Mouse (Mus musculus): Measurements from ENCODE around the gene Mtcl1. TPM values are rescaled to one million over a fixed set of nuclear protein-coding genes. Genes with fewer than 3 reads are reported as not detected.

Gene Mtcl1
- polyA plus RNA-seq, 1 experiment from 2014 or later: 10.4 TPM

DNA sequence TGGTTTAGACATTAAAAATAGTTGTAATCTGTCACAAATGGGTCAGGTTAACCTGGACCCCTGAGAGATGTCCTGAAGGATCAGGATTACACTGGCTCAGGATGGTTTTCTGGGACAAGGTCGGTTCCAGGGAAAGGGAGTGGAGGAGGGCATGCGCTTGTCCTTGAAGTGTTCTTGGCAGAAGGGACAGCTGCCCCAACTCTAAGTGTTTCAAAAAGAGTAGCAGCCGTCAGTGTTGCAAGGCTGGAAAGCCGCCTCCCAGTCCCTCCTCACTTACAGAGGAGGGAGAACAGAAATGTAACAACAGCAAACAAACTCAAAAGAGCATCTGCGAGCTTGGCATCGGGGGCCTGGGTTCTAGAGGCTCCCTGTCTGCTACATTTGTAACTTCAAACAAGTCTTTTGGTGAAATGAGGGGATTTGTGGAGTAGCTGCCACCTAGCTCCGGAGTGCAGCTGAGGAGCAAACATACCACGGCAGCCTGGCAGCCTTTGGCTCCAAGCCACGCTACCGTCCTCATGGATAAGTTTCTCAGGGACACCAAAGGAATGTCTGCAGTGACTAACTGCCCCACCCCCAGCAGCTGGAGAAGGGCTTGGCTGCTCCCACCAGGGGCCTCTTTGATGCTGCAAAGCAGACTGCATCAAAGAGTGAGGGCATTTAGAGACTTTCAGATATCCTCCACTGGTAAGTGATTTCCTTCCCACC lies 44.5 kb downstream of the Mtcl1 start:
- Histone ChIP-seq H3K27ac (peak overlapping the region; percentile 93), H3K4me3 (peak overlapping the region; percentile 20), H3K27me3 (no peaks in the 10 kb centered on the region), H3K4me1 (peaks cover 77% of the 10 kb centered on the region), H3K36me3 (no peaks in the 10 kb centered on the region), H3K9me3 (no peaks in the 10 kb centered on the region), H3K4me2 (peak overlapping the region; percentile 52), H3K9ac (0 out of 2 replicates have a peak overlapping the region, but pooled peaks have one; percentile 0)
- 8% methylated on average over 10 of the region's 10 CpGs for WGBS
- ATAC-seq (ENCODE audit: borderline replicate concordance, extremely low read depth, low FRiP score, low TSS enrichment): peak; percentile 83; the same call in 1 of the 2 replicates

DNA sequence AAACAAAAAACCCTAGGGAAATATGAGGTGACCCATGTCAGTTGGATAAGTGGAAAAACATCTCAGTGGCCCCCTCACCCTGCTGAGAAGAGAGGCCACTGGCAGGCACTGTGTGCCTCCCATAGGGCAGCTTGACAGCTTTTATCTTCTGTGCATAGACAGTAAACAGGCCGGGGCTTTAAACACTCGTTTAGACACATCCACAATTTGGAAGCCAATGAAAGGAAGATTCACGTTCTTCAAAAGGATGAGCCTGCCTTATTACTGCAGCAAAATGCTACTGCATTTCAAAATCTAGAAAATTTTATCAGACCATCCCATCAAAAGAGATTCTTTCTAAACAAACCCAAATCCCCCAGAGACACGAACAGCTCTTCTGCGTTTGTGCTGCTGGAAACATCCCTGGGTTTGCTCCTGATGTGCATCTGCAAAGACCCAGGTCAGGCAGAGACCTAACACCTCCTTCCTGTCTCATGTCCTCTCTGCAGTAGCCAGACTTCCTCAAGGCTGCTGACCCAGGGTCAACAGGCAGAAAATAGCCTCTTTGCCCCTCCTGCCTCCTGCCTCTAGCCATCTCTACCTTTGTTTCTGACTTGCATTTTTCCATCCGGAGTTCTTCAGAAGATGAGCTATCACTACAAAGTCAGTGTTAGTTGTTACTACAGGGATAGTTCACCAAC lies 46.6 kb downstream of the Mtcl1 start:
- H3K9me3 ChIP-seq: no peaks in the 10 kb centered on the region
- peaks cover 60% of the 10 kb centered on the region for H3K4me1 ChIP-seq
- no peak overlapping the region for H3K4me2 ChIP-seq
- no peaks in the 10 kb centered on the region for H3K36me3 ChIP-seq
- no peaks in the 10 kb centered on the region for H3K27me3 ChIP-seq
- no peak overlapping the region for H3K4me3 ChIP-seq
- 24% methylated on average over 6 of the region's 6 CpGs for WGBS
- ATAC-seq (ENCODE audit: borderline replicate concordance, extremely low read depth, low FRiP score, low TSS enrichment): no peak
- no peak overlapping the region for H3K9ac ChIP-seq
- H3K27ac ChIP-seq: peak overlapping the region; percentile 50

DNA sequence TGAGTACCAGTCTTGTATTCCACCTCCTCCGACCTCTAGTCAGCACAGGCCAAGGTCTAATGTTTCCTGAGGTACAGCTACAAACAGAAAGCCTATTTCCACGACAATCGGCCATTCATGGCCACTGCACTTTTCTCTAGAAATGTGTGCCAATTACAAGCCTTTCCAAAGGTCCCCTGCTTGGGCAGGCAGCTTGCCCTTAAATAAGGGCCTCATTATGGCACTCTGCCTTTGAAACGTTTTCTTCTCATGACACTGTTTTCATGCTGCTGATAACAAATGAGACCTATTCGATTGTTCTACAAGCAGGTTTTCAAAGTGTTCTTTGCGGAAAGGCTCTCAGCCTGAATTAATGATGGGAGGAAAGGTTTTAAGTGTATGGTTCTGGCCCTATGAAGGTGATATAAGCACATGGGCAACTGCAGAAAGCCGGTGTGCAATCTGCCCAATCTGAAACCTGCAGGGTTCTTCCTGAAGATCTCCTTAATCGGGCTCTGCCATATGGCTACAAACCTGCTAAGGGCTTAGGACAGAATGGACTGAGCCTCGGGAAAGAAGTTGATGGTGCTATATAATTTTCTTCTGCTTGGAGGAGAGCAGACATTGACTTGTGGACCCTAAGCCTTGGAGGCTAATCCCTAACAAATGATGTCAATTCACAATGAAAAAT lies 47.8 kb downstream of the Mtcl1 start:
- Histone ChIP-seq H3K4me3 (no peak overlapping the region), H3K4me2 (no peak overlapping the region), H3K27ac (peak overlapping the region; percentile 50), H3K27me3 (no peaks in the 10 kb centered on the region), H3K9me3 (no peaks in the 10 kb centered on the region), H3K9ac (no peak overlapping the region), H3K36me3 (no peaks in the 10 kb centered on the region), H3K4me1 (peaks cover 49% of the 10 kb centered on the region)
- WGBS: 54% methylated on average over 9 of the region's 9 CpGs
- ATAC-seq (ENCODE audit: borderline replicate concordance, extremely low read depth, low FRiP score, low TSS enrichment): no peak

DNA sequence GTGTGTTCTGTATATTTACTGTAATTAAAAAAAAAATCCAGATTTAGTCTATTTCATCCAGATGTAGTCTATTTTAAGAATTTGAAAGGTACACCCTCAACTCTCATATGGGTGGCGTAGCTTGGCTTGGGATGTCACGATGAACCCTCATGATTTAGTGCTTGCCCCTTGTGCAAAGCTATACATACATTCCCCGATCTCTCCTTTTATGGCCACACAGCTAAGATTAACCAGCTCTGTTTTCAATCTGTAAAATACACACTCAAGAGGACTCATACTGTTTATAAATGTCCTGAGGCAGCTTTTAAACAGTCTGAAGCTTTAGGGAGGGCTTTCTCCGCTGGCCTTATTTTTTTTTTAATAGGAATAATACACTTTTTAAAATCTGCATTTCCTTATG lies 49.8 kb downstream of the Mtcl1 start:
- Histone ChIP-seq H3K4me2 (no peak overlapping the region), H3K9ac (no peak overlapping the region), H3K27me3 (no peaks in the 10 kb centered on the region), H3K27ac (no peak overlapping the region), H3K4me1 (peaks cover 32% of the 10 kb centered on the region), H3K36me3 (no peaks in the 10 kb centered on the region), H3K4me3 (no peak overlapping the region), H3K9me3 (no peaks in the 10 kb centered on the region)
- no peak for ATAC-seq (ENCODE audit: borderline replicate concordance, extremely low read depth, low FRiP score, low TSS enrichment)
- 72% methylated on average over 4 of the region's 4 CpGs for WGBS

DNA sequence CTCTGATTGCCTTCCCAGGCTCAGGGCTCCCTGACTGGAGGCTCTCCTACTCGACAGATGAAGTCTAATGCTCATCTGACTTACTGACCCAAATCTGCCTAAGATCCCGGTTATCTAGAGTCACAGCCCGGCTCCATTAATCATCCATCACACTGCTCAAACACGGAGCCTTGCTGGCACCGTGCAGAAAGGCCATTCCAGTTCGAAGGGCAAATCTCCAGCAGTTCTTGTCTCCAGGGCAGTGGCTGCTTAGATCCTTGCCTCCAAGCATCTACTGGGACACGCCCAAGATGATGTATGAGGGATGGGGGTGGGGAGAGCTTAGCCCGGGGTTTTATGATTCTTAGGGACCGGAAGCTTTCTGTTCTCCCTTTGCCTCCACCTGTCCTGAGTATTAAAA lies 55.0 kb downstream of the Mtcl1 start:
- H3K4me3 ChIP-seq: no peak overlapping the region
- WGBS: 16% methylated on average over 9 of the region's 9 CpGs
- no peak overlapping the region for H3K27ac ChIP-seq
- no peaks in the 10 kb centered on the region for H3K9me3 ChIP-seq
- no peaks in the 10 kb centered on the region for H3K36me3 ChIP-seq
- H3K4me1 ChIP-seq: 0 out of 2 replicates have a peak, but pooled peaks cover 4% of the 10 kb centered on the region
- no peak overlapping the region for H3K9ac ChIP-seq
- no peak for ATAC-seq (ENCODE audit: borderline replicate concordance, extremely low read depth, low FRiP score, low TSS enrichment)
- no peaks in the 10 kb centered on the region for H3K27me3 ChIP-seq
- no peak overlapping the region for H3K4me2 ChIP-seq

DNA sequence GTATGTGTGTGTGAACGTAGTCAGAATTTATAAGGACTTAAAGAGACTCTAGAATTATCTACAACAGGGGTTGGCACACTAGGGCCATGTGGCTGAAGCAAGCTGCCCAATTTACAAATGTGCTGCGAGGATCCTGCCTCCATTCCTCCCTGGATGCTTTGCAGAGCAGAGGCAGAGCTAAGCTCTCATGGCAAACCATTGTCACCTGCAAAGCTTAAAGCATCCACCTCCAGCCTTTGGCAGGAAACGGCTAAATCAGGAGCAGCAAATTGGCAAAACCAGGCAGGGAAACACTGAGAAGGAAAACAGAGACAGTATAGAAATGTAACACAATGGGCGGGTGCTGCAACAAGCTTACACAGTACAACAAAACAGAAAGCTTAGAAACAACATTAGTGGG lies 61.2 kb downstream of the Mtcl1 start:
- H3K4me3 ChIP-seq: no peak overlapping the region
- 85% methylated on average over 4 of the region's 4 CpGs for WGBS
- no peaks in the 10 kb centered on the region for H3K9me3 ChIP-seq
- no peaks in the 10 kb centered on the region for H3K27me3 ChIP-seq
- H3K4me2 ChIP-seq: no peak overlapping the region
- H3K9ac ChIP-seq: no peak overlapping the region
- H3K36me3 ChIP-seq: peaks cover 7% of the 10 kb centered on the region; the same call in 1 of the 2 replicates
- ATAC-seq (ENCODE audit: borderline replicate concordance, extremely low read depth, low FRiP score, low TSS enrichment): no peak
- no peaks in the 10 kb centered on the region for H3K4me1 ChIP-seq
- H3K27ac ChIP-seq: no peak overlapping the region

DNA sequence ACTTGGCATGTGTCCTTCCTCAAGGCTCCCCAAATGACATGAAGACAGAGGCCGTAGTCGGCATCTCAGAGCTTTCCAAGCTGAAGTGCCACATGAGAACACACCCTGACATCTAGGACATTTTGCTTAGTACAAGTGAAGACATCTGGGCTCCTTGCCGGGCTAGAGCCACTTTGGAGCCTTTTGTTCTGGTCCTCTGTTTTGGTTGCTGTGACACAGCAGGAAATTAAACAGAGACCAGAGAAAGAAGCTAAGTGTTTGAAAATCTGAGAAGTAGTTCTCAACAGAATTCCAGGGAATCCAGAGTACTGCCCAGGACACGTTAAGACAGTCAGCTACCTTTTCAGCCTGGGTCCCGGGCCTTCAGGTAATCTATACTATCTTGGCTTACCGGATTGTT lies 68.2 kb downstream of the Mtcl1 start:
- H3K9me3 ChIP-seq: no peaks in the 10 kb centered on the region
- no peak overlapping the region for H3K27ac ChIP-seq
- no peak overlapping the region for H3K4me3 ChIP-seq
- H3K36me3 ChIP-seq: 0 out of 2 replicates have a peak, but pooled peaks cover 21% of the 10 kb centered on the region
- WGBS: 59% methylated on average over 6 of the region's 6 CpGs
- H3K27me3 ChIP-seq: no peaks in the 10 kb centered on the region
- ATAC-seq (ENCODE audit: borderline replicate concordance, extremely low read depth, low FRiP score, low TSS enrichment): no peak
- no peak overlapping the region for H3K4me2 ChIP-seq
- H3K4me1 ChIP-seq: no peaks in the 10 kb centered on the region
- H3K9ac ChIP-seq: no peak overlapping the region

DNA sequence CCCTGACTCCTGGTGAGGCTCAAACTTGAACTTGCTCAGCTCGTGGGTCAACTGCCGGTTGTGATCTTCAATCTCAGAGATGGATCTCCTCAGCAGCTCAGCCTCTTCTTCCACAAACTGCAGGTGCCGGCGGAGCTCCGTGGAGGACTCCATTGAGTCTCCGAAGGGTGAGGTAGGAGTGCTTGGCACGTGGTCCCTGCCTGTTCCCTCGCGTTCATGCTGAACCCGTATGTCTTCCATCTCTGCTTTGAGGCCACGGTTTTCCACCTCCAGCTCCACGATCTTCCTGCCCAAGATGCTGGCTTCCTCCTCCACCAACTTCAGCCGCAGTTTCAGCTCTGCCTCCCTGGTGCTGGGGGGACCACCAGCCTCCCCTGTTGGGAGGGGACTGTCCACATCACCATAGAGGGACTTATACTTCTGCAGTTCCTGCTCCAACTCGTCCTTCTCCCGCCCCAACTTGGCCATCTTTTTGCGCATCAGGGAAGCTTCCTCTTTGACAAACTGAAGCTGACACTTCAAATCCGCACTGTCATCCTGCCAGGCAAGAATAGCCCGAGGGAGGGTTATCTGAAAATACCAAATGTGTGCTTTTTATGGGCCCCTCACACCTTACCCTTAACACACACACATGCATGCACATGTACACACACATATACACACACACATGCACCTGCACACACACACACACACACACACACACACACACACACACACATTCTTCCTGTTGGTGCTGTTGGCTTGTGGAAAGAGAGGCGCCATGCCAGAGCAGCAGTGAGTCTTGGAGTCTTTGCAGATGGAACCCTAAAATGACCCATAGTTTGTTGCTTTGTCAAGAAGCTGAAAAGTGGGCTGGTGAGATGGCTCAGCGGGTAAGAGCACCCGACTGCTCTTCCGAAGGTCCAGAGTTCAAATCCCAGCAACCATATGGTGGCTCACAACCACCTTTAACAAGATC lies 69.4 kb downstream of the Mtcl1 start:
- Histone ChIP-seq H3K27ac (no peak overlapping the region), H3K4me2 (no peak overlapping the region), H3K4me1 (peaks cover 7% of the 10 kb centered on the region), H3K9me3 (no peaks in the 10 kb centered on the region), H3K27me3 (no peaks in the 10 kb centered on the region), H3K4me3 (no peak overlapping the region), H3K36me3 (0 out of 2 replicates have a peak, but pooled peaks cover 21% of the 10 kb centered on the region), H3K9ac (no peak overlapping the region)
- WGBS: 88% methylated on average over 22 of the region's 22 CpGs
- ATAC-seq (ENCODE audit: borderline replicate concordance, extremely low read depth, low FRiP score, low TSS enrichment): no peak

DNA sequence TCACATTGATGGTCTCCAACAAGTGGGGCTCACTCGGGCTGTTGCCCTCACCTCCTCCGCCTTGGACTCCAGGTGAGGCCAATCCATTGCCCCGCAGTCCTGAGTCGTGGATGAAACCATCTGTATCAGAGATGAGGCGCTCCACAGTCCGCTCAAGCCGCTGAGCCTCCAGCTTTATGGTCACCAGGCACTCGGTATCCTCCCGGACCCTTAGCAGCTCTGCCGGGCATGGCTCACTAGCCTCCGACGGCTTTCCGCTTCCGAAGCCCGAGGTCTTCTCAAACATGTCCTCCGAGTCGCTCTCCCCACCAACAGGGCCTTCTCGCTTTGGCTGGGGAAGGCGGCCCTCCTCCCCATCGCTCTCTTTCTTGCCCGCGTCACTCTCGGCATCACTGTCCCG lies 70.2 kb downstream of the Mtcl1 start:
- Histone ChIP-seq H3K9ac (no peak overlapping the region), H3K4me2 (no peak overlapping the region), H3K4me3 (no peak overlapping the region), H3K27me3 (no peaks in the 10 kb centered on the region), H3K9me3 (no peaks in the 10 kb centered on the region), H3K36me3 (0 out of 2 replicates have a peak, but pooled peaks cover 21% of the 10 kb centered on the region), H3K27ac (no peak overlapping the region), H3K4me1 (peaks cover 15% of the 10 kb centered on the region)
- 94% methylated on average over 24 of the region's 24 CpGs for WGBS
- no peak for ATAC-seq (ENCODE audit: borderline replicate concordance, extremely low read depth, low FRiP score, low TSS enrichment)

DNA sequence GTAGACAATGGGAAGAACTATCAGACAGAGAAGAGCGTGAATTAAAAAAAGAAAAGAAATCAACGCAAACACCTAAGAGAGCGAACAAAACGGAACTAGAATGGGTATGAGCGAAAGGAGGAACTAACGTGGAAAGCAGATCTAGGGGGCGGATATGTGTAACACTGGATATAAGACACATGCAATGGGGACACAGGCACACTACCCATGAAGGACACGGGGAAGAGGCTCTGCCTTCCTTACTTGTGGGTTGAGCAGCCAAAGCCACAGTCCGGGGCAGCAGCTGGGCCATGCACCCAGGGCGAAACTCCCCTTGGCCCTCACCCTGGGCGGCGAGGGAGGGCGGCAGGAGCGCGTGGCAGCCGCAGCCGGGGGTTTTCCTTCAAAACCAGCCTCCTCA lies 71.4 kb downstream of the Mtcl1 start:
- Histone ChIP-seq H3K4me2 (no peak overlapping the region), H3K27me3 (no peaks in the 10 kb centered on the region), H3K27ac (no peak overlapping the region), H3K9ac (no peak overlapping the region), H3K4me1 (peaks cover 17% of the 10 kb centered on the region), H3K9me3 (no peaks in the 10 kb centered on the region), H3K36me3 (0 out of 2 replicates have a peak, but pooled peaks cover 17% of the 10 kb centered on the region), H3K4me3 (no peak overlapping the region)
- 92% methylated on average over 17 of the region's 17 CpGs for WGBS
- ATAC-seq (ENCODE audit: borderline replicate concordance, extremely low read depth, low FRiP score, low TSS enrichment): no peak

DNA sequence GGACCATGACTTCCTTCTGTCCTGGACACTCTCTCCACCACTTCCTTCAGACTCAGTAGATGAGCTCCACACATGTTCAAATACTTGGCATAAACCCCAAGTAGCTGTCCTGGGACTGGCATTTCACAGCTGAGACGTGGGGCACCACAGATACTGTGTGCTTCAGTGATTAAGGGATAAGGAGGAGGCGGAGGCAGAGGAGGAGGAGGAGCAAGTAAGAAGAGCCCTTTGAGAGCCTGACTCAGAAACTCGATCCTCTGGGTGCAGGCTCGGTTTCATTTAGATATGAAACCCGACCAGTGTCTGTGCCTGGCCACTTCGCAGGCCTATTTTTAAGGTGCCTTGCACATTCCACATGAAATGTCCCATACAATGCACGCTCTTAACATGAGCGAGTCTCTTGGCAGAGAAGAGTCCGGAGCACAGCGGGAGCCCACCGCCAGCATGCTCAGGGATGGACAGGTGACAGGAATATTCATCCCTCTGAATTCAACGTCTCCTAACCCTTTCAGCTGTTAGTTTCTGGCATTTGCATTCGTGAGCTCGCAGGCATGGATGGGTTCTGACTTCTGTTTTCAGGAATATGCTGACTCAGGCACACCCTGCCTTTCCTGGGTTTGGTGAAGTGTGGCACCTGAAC lies 74.8 kb downstream of the Mtcl1 start:
- Histone ChIP-seq H3K36me3 (0 out of 2 replicates have a peak, but pooled peaks cover 17% of the 10 kb centered on the region), H3K4me1 (peaks cover 23% of the 10 kb centered on the region), H3K9ac (no peak overlapping the region), H3K27ac (peak overlapping the region; percentile 68), H3K4me3 (no peak overlapping the region; the same call in 1 of the 2 replicates), H3K27me3 (no peaks in the 10 kb centered on the region), H3K4me2 (peak overlapping the region; percentile 20), H3K9me3 (no peaks in the 10 kb centered on the region)
- peak; percentile 63; the same call in 1 of the 2 replicates for ATAC-seq (ENCODE audit: borderline replicate concordance, extremely low read depth, low FRiP score, low TSS enrichment)
- 39% methylated on average over 14 of the region's 14 CpGs for WGBS
